7 mouse cellular contexts compared by ENCODE assay signal in genomic region chr10:85872479-85872773, GRCm38 (mm10). TPM values are rescaled to one million over a fixed set of nuclear protein-coding genes. Genes with fewer than 3 reads are reported as not detected.
DNase-seq lines count a peak whose midpoint lies in the region; ATAC-seq lines count a peak whose summit lies in the region.

No protein-coding gene starts in this region.

- no peaks in the 10 kb centered on the region for H3K27me3 ChIP-seq in erythroblast, embryonic 14.5 days (ENCODE audit: control insufficient read depth)
- H3K27me3 ChIP-seq in limb, embryonic 15.5 days: no peaks in the 10 kb centered on the region
- H3K27me3 ChIP-seq in stomach, embryonic 15.5 days (replicated peaks): no peaks in the 10 kb centered on the region

- peaks cover 34% of the 10 kb centered on the region for H3K36me3 ChIP-seq in erythroblast, embryonic 14.5 days (ENCODE audit: control insufficient read depth)
- peaks cover 35% of the 10 kb centered on the region for H3K36me3 ChIP-seq in limb, embryonic 15.5 days
- H3K36me3 ChIP-seq in stomach, embryonic 15.5 days: peaks cover 25% of the 10 kb centered on the region

- H3K4me3 ChIP-seq in erythroblast, embryonic 14.5 days (replicated peaks): peak overlapping the region; percentile 86
- peak overlapping the region; percentile 95 for H3K4me3 ChIP-seq in limb, embryonic 15.5 days
- peak overlapping the region; percentile 100 for H3K4me3 ChIP-seq in stomach, embryonic 15.5 days (replicated peaks)

- ATAC-seq in limb, embryonic 15.5 days (ENCODE audit: insufficient number of reproducible peaks, low FRiP score, low TSS enrichment, low read depth): no peak
- ATAC-seq in stomach, embryonic 15.5 days (ENCODE audit: insufficient read depth, low FRiP score, low read depth): no peak

- peak overlapping the region; percentile 85 for H3K9ac ChIP-seq in limb, embryonic 15.5 days
- peak overlapping the region; percentile 88 for H3K9ac ChIP-seq in stomach, embryonic 15.5 days

- peak overlapping the region; percentile 71 for H3K4me2 ChIP-seq in limb, embryonic 15.5 days
- H3K4me2 ChIP-seq in stomach, embryonic 15.5 days: peak overlapping the region; percentile 73

- no peaks in the 10 kb centered on the region for H3K9me3 ChIP-seq in erythroblast, embryonic 14.5 days (ENCODE audit: control insufficient read depth, low read length)
- no peaks in the 10 kb centered on the region for H3K9me3 ChIP-seq in limb, embryonic 15.5 days
- H3K9me3 ChIP-seq in stomach, embryonic 15.5 days: no peaks in the 10 kb centered on the region

- no peak overlapping the region for H3K27ac ChIP-seq in limb, embryonic 15.5 days
- 0 out of 2 replicates have a peak overlapping the region, but pooled peaks have one; percentile 67 for H3K27ac ChIP-seq in stomach, embryonic 15.5 days

- WGBS in limb, embryonic 15.5 days: 3% methylated on average over 5 of the region's 5 CpGs
- 0% methylated on average over 5 of the region's 5 CpGs for WGBS in stomach, embryonic 15.5 days

- DNase-seq in 416B (ENCODE audit: low read depth) (peak; percentile 41), A20 (ENCODE audit: low read depth, low spot score) (peak; percentile 52)
- no peak for DNase-seq in spleen, postnatal 14 days (ENCODE audit: low spot score in 2 of 2)
- DNase-seq in left cerebral cortex, adult 9 months (ENCODE audit: low spot score in 2 of 2): no peak

- H3K4me1 ChIP-seq in erythroblast, embryonic 14.5 days (ENCODE audit: control insufficient read depth): peaks cover 27% of the 10 kb centered on the region
- peaks cover 10% of the 10 kb centered on the region for H3K4me1 ChIP-seq in limb, embryonic 15.5 days
- H3K4me1 ChIP-seq in stomach, embryonic 15.5 days: peaks cover 11% of the 10 kb centered on the region; the same call in 1 of the 2 replicates

RNA-seq across cellular contexts. Expression of gene Pwp1, which starts 43.1 kb away (rescaled TPM):
- polyA plus RNA-seq in erythroblast, embryonic 14.5 days (2012): 0.49 and 0.83 TPM in 2 replicates
- polyA plus RNA-seq in limb, embryonic 15.5 days (2015; fragmentation: Nextera tagmentation; extraction: Ambion mirVana): 65.5 and 68.7 TPM in 2 replicates
- 65.7 and 66.2 TPM in 2 replicates for polyA plus RNA-seq in stomach, embryonic 15.5 days (2015; fragmentation: Nextera tagmentation; extraction: Ambion mirVana)

RNA-seq across cellular contexts. Expression of gene Prdm4, which starts 44.5 kb away (rescaled TPM):
- polyA plus RNA-seq in erythroblast, embryonic 14.5 days (2012): 0.51 and 0.54 TPM in 2 replicates
- polyA plus RNA-seq in limb, embryonic 15.5 days (2015; fragmentation: Nextera tagmentation; extraction: Ambion mirVana): 11.8 and 15.3 TPM in 2 replicates
- 13.1 and 14.9 TPM in 2 replicates for polyA plus RNA-seq in stomach, embryonic 15.5 days (2015; fragmentation: Nextera tagmentation; extraction: Ambion mirVana)

RNA-seq across cellular contexts. Expression of gene Ascl4, which starts 55.1 kb away (rescaled TPM):
- not detected in 2 replicates for polyA plus RNA-seq in erythroblast, embryonic 14.5 days (2012)
- 1.4 and 1.6 TPM in 2 replicates for polyA plus RNA-seq in limb, embryonic 15.5 days (2015; fragmentation: Nextera tagmentation; extraction: Ambion mirVana)
- polyA plus RNA-seq in stomach, embryonic 15.5 days (2015; fragmentation: Nextera tagmentation; extraction: Ambion mirVana): 0.35 and 0.37 TPM in 2 replicates

Comparison
In these comparisons a context has a peak if more than half of its experiments do, and no peak if none do; other contexts are left out.
1. DNase-seq: peak in 416B (single experiment) and A20 (single experiment); none in spleen, postnatal 14 days (0 of 2) and left cerebral cortex, adult 9 months (0 of 2).
2. RNA of gene Pwp1, which starts 43.1 kb away (polyA plus RNA-seq): 65.7 to 66.2 TPM in stomach, embryonic 15.5 days and 65.5 to 68.7 TPM in limb, embryonic 15.5 days; 0.49 to 0.83 TPM in erythroblast, embryonic 14.5 days; every median in the first group is over 10 times any median in the second.
3. Peak in every context shown above with its lines, with median percentiles within 50 percentile points of each other: H3K4me3 ChIP-seq.